Mouse (Mus musculus): ENCODE results near the gene Tm4sf19. TPM values are rescaled to one million over a fixed set of nuclear protein-coding genes. Genes with fewer than 3 reads are reported as not detected.

Gene Tm4sf19
- polyA plus RNA-seq, 1 experiment from 2014 or later, result not detected

- Histone ChIP-seq H3K36me3 (ENCODE audit: control insufficient read depth, insufficient read depth, low read length) (peaks cover 20% of the 10 kb centered on the region), H3K4me1 (ENCODE audit: control insufficient read depth, insufficient read depth, low read length) (no peaks in the 10 kb centered on the region), H3K27me3 (ENCODE audit: control insufficient read depth, insufficient read depth, low read length) (no peaks in the 10 kb centered on the region), H3K9ac (ENCODE audit: low read depth, low read length) (no peak overlapping the region), H3K4me3 (ENCODE audit: low read depth, low read length) (no peak overlapping the region), H3K4me2 (no peak overlapping the region), H3K27ac (ENCODE audit: low read depth, low read length) (no peak overlapping the region), H3K9me3 (replicated peaks; ENCODE audit: control insufficient read depth, low read length) (no peaks in the 10 kb centered on the region)
- WGBS (ENCODE audit: insufficient replicate concordance), result 76% methylated on average over 3 of the region's 3 CpGs
- ATAC-seq (replicated peaks; ENCODE audit: insufficient number of reproducible peaks, low FRiP score, low TSS enrichment), result no peak
Measured at GRCm38 (mm10) chr16:32389841-32390240, 10.5 kb upstream of the Tm4sf19 start.

- H3K9me3 ChIP-seq (replicated peaks; ENCODE audit: control insufficient read depth, low read length), result no peaks in the 10 kb centered on the region
- H3K27ac ChIP-seq (ENCODE audit: low read depth, low read length), result no peak overlapping the region
- H3K36me3 ChIP-seq (ENCODE audit: control insufficient read depth, insufficient read depth, low read length), result peaks cover 14% of the 10 kb centered on the region
- no peak overlapping the region for H3K9ac ChIP-seq (ENCODE audit: low read depth, low read length)
- ATAC-seq (replicated peaks; ENCODE audit: insufficient number of reproducible peaks, low FRiP score, low TSS enrichment), result no peak
- no peak overlapping the region for H3K4me2 ChIP-seq
- WGBS (ENCODE audit: insufficient replicate concordance), result 90% methylated on average over 3 of the region's 3 CpGs
- H3K4me3 ChIP-seq (ENCODE audit: low read depth, low read length), result no peak overlapping the region
- no peaks in the 10 kb centered on the region for H3K27me3 ChIP-seq (ENCODE audit: control insufficient read depth, insufficient read depth, low read length)
- H3K4me1 ChIP-seq (ENCODE audit: control insufficient read depth, insufficient read depth, low read length), result no peaks in the 10 kb centered on the region
Measured at GRCm38 (mm10) chr16:32390882-32391281, 9.4 kb upstream of the Tm4sf19 start.

GRCm38 (mm10) chr16:32395679-32396540, 4.4 kb upstream of the Tm4sf19 start:
- 63% methylated on average over 6 of the region's 6 CpGs for WGBS (ENCODE audit: insufficient replicate concordance)
- Histone ChIP-seq H3K27me3 (ENCODE audit: control insufficient read depth, insufficient read depth, low read length) (no peaks in the 10 kb centered on the region), H3K4me1 (ENCODE audit: control insufficient read depth, insufficient read depth, low read length) (no peaks in the 10 kb centered on the region), H3K4me2 (no peak overlapping the region), H3K9me3 (replicated peaks; ENCODE audit: control insufficient read depth, low read length) (no peaks in the 10 kb centered on the region), H3K4me3 (ENCODE audit: low read depth, low read length) (no peak overlapping the region), H3K36me3 (ENCODE audit: control insufficient read depth, insufficient read depth, low read length) (peaks cover 8% of the 10 kb centered on the region), H3K27ac (ENCODE audit: low read depth, low read length) (peak overlapping the region; percentile 38; the same call in 1 of the 2 replicates), H3K9ac (ENCODE audit: low read depth, low read length) (no peak overlapping the region)
- no peak for ATAC-seq (replicated peaks; ENCODE audit: insufficient number of reproducible peaks, low FRiP score, low TSS enrichment)

GRCm38 (mm10) chr16:32396541-32396835, 3.8 kb upstream of the Tm4sf19 start:
- H3K9ac ChIP-seq (ENCODE audit: low read depth, low read length), result no peak overlapping the region
- no peak for ATAC-seq (replicated peaks; ENCODE audit: insufficient number of reproducible peaks, low FRiP score, low TSS enrichment)
- H3K36me3 ChIP-seq (ENCODE audit: control insufficient read depth, insufficient read depth, low read length), result peaks cover 3% of the 10 kb centered on the region
- H3K27ac ChIP-seq (ENCODE audit: low read depth, low read length), result no peak overlapping the region
- H3K4me2 ChIP-seq, result no peak overlapping the region
- 62% methylated on average over 3 of the region's 3 CpGs for WGBS (ENCODE audit: insufficient replicate concordance)
- no peaks in the 10 kb centered on the region for H3K4me1 ChIP-seq (ENCODE audit: control insufficient read depth, insufficient read depth, low read length)
- no peaks in the 10 kb centered on the region for H3K27me3 ChIP-seq (ENCODE audit: control insufficient read depth, insufficient read depth, low read length)
- H3K4me3 ChIP-seq (ENCODE audit: low read depth, low read length), result no peak overlapping the region
- H3K9me3 ChIP-seq (replicated peaks; ENCODE audit: control insufficient read depth, low read length), result no peaks in the 10 kb centered on the region

- Histone ChIP-seq H3K9me3 (replicated peaks; ENCODE audit: control insufficient read depth, low read length) (no peaks in the 10 kb centered on the region), H3K36me3 (ENCODE audit: control insufficient read depth, insufficient read depth, low read length) (peaks cover under 1% of the 10 kb centered on the region; the same call in 1 of the 2 replicates), H3K27me3 (ENCODE audit: control insufficient read depth, insufficient read depth, low read length) (no peaks in the 10 kb centered on the region), H3K27ac (ENCODE audit: low read depth, low read length) (no peak overlapping the region), H3K4me2 (no peak overlapping the region), H3K9ac (ENCODE audit: low read depth, low read length) (no peak overlapping the region), H3K4me3 (ENCODE audit: low read depth, low read length) (no peak overlapping the region), H3K4me1 (ENCODE audit: control insufficient read depth, insufficient read depth, low read length) (no peaks in the 10 kb centered on the region)
- 68% methylated on average over 3 of the region's 3 CpGs for WGBS (ENCODE audit: insufficient replicate concordance)
- no peak for ATAC-seq (replicated peaks; ENCODE audit: insufficient number of reproducible peaks, low FRiP score, low TSS enrichment)
Measured at GRCm38 (mm10) chr16:32398206-32398605, 2.1 kb upstream of the Tm4sf19 start.

GRCm38 (mm10) chr16:32401335-32401965, 1.1 kb downstream of the Tm4sf19 start:
- H3K27ac ChIP-seq (ENCODE audit: low read depth, low read length), result no peak overlapping the region
- H3K4me3 ChIP-seq (ENCODE audit: low read depth, low read length), result no peak overlapping the region
- no peaks in the 10 kb centered on the region for H3K36me3 ChIP-seq (ENCODE audit: control insufficient read depth, insufficient read depth, low read length)
- H3K9me3 ChIP-seq (replicated peaks; ENCODE audit: control insufficient read depth, low read length), result no peaks in the 10 kb centered on the region
- no peak overlapping the region for H3K4me2 ChIP-seq
- 74% methylated on average over 9 of the region's 9 CpGs for WGBS (ENCODE audit: insufficient replicate concordance)
- no peak overlapping the region for H3K9ac ChIP-seq (ENCODE audit: low read depth, low read length)
- H3K4me1 ChIP-seq (ENCODE audit: control insufficient read depth, insufficient read depth, low read length), result no peaks in the 10 kb centered on the region
- ATAC-seq (replicated peaks; ENCODE audit: insufficient number of reproducible peaks, low FRiP score, low TSS enrichment), result no peak
- no peaks in the 10 kb centered on the region for H3K27me3 ChIP-seq (ENCODE audit: control insufficient read depth, insufficient read depth, low read length)

GRCm38 (mm10) chr16:32402818-32403217, 2.5 kb downstream of the Tm4sf19 start:
- H3K9me3 ChIP-seq (replicated peaks; ENCODE audit: control insufficient read depth, low read length), result no peaks in the 10 kb centered on the region
- H3K36me3 ChIP-seq (ENCODE audit: control insufficient read depth, insufficient read depth, low read length), result no peaks in the 10 kb centered on the region
- H3K27ac ChIP-seq (ENCODE audit: low read depth, low read length), result no peak overlapping the region
- no peaks in the 10 kb centered on the region for H3K27me3 ChIP-seq (ENCODE audit: control insufficient read depth, insufficient read depth, low read length)
- no peak overlapping the region for H3K9ac ChIP-seq (ENCODE audit: low read depth, low read length)
- ATAC-seq (replicated peaks; ENCODE audit: insufficient number of reproducible peaks, low FRiP score, low TSS enrichment), result no peak
- H3K4me3 ChIP-seq (ENCODE audit: low read depth, low read length), result no peak overlapping the region
- H3K4me2 ChIP-seq, result no peak overlapping the region
- WGBS (ENCODE audit: insufficient replicate concordance), result 67% methylated on average over 3 of the region's 3 CpGs
- H3K4me1 ChIP-seq (ENCODE audit: control insufficient read depth, insufficient read depth, low read length), result no peaks in the 10 kb centered on the region

- no peaks in the 10 kb centered on the region for H3K27me3 ChIP-seq (ENCODE audit: control insufficient read depth, insufficient read depth, low read length)
- 91% methylated on average over 9 of the region's 9 CpGs for WGBS (ENCODE audit: insufficient replicate concordance)
- no peak for ATAC-seq (replicated peaks; ENCODE audit: insufficient number of reproducible peaks, low FRiP score, low TSS enrichment)
- H3K9me3 ChIP-seq (replicated peaks; ENCODE audit: control insufficient read depth, low read length), result no peaks in the 10 kb centered on the region
- H3K4me3 ChIP-seq (ENCODE audit: low read depth, low read length), result no peak overlapping the region
- no peak overlapping the region for H3K27ac ChIP-seq (ENCODE audit: low read depth, low read length)
- H3K4me2 ChIP-seq, result no peak overlapping the region
- H3K9ac ChIP-seq (ENCODE audit: low read depth, low read length), result no peak overlapping the region
- H3K4me1 ChIP-seq (ENCODE audit: control insufficient read depth, insufficient read depth, low read length), result no peaks in the 10 kb centered on the region
- no peaks in the 10 kb centered on the region for H3K36me3 ChIP-seq (ENCODE audit: control insufficient read depth, insufficient read depth, low read length)
Measured at GRCm38 (mm10) chr16:32405716-32406115, 5.4 kb downstream of the Tm4sf19 start.

- 69% methylated on average over 6 of the region's 6 CpGs for WGBS (ENCODE audit: insufficient replicate concordance)
- H3K27me3 ChIP-seq (ENCODE audit: control insufficient read depth, insufficient read depth, low read length), result no peaks in the 10 kb centered on the region
- H3K27ac ChIP-seq (ENCODE audit: low read depth, low read length), result no peak overlapping the region
- no peak for ATAC-seq (replicated peaks; ENCODE audit: insufficient number of reproducible peaks, low FRiP score, low TSS enrichment)
- H3K36me3 ChIP-seq (ENCODE audit: control insufficient read depth, insufficient read depth, low read length), result no peaks in the 10 kb centered on the region
- no peak overlapping the region for H3K4me2 ChIP-seq
- no peak overlapping the region for H3K4me3 ChIP-seq (ENCODE audit: low read depth, low read length)
- no peaks in the 10 kb centered on the region for H3K4me1 ChIP-seq (ENCODE audit: control insufficient read depth, insufficient read depth, low read length)
- H3K9ac ChIP-seq (ENCODE audit: low read depth, low read length), result no peak overlapping the region
- H3K9me3 ChIP-seq (replicated peaks; ENCODE audit: control insufficient read depth, low read length), result no peaks in the 10 kb centered on the region
Measured at GRCm38 (mm10) chr16:32406671-32407070, 6.4 kb downstream of the Tm4sf19 start.

All from heart, embryonic 11.5 days (tissue).